Mouse (Mus musculus) gastrocnemius, postnatal 25 days (tissue): Measurements from ENCODE around the gene Emp2. TPM values are rescaled to one million over a fixed set of nuclear protein-coding genes. Genes with fewer than 3 reads are reported as not detected.

Experiments
- DNase-seq: peaks from one replicate; pipeline ENCODE4 v3.0.0; 2022
- long read RNA-seq, 2 experiments: library from polyadenylated mRNA; stranded (forward); transcript quantifications; one replicate each; pipeline ENCODE4 v2.0.0; 2021
- total RNA-seq, 2 experiments: library from RNA; stranded (reverse); gene quantifications; 1 replicate in 1 of 2; 2 replicates in 1 of 2; pipeline ENCODE4 v1.2.3; 2021

Gene Emp2
- 1 to 10 TPM; 5.7 to 7.8 TPM for total RNA-seq
- long read RNA-seq, experiment 1, partial matches to known transcripts = 0 of 2 reads
- long read RNA-seq, experiment 1, other reads (novel, unspliced or antisense) = 0 of 2 reads
- long read RNA-seq, experiment 2, transcript Emp2-201 (5 exons, 3,440 nt) = major isoform, 5 of 8 reads
- long read RNA-seq, experiment 2, partial matches to known transcripts = 0 of 8 reads
- long read RNA-seq, experiment 2, other reads (novel, unspliced or antisense) = 3 of 8 reads

DNA sequence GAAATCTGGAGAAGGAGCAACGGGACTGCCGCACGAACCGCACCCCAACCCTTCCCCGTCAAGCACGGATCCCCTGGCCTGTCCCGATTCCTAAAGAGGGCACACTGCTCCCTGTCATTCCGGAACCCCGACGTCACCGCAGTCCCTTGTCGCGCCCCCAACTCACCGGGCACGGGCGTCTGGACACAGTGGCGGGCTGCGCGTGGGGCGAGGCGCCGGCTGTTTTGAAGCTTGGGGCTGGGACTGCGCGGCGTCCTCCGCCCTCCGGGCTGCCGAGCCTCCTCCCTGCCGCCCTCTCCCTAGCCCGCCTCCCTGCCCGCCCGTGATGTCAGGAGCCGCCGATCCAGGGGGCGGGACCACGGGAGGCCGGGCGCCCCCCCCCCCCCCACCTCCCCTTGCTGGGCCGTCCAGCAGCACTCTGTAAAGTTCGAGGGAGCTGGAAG, at the start of gene Emp2:
Gene Emp2, minus strand, starts transcription at position 323 of the 443 bp plus-strand sequence.
- DNase-seq = peak; percentile 63

DNA sequence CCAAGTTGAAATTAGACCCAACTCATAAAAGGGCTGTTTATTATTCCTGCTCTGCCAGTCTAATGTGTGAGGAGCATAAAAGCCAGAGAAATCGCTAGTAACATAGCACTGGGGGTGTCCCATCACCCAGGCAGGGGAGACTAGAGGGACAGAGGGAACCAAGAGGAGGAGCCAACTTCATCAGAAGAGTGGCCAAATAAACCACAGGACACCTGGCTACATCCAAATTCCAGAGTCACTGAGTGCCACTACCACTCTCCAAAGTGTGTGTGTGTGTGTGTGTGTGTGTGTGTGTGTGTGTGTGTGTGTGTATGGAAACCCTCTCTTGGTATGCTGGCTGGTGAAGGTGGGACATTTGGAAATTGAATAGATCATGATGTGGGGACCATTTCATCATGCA, 49.3 kb upstream of the Emp2 start:
- DNase-seq = no peak

DNA sequence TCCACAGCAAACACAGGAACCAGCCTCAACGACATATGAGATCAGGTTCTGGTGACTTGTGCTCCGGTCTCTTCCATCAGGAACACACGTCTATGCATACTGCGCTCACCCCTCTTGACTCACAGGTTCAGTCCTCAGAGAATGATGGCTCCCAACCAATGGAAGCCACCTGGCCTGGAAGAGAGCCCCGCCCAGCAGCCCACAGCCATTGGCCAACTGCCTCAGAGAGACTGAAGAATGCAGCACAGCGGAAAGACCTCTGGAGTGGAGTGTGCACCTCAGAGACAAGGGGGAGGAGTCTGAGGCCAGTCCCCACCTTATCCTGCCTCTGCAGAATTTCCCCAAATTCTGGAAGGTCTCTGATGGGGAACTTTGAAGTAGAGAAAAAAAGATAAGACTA, 45.5 kb upstream of the Emp2 start:
- DNase-seq = no peak

DNA sequence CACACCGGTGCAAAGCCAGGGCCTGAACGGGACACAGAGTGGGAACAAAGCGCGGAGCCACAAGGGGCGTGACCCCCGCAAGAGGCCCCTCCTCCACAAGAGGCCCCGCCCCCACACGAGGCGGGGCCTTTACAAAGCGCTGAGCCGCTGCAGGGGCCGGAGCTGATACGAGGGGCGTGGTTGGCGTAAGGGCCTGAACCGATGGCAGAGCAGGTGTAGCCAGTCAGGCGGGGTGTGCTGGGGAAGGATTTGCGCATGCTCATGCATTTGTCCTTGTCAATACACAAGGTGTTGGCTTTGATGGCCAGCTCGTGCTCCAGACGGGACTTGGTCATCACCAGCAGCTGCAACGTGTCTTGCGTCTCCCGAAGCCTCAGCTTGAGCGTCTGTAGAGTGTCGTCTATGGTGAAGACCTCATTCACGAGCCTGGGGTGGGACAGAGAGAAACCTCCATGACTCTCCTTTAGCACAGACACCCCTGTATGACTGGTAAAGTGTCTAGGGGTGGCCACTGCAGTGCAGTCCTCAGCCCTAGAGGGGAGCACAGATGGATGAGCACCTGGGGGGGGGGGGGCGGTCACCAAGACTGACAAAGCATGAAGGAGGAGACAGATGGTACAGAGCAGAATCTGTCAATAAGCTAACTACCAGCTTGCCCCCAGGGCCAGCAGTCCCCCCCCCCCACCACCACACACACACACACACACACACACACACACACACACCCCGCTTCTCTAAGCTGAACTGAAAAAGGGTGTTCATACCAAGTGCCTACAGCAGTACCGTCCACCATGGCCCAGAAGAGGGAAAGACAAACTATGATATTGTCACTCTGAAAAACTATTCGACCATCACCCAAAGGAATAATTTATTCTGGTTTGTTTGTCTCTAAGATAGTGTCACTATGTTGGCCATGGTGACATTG, 44.5 kb upstream of the Emp2 start:
- DNase-seq = no peak

DNA sequence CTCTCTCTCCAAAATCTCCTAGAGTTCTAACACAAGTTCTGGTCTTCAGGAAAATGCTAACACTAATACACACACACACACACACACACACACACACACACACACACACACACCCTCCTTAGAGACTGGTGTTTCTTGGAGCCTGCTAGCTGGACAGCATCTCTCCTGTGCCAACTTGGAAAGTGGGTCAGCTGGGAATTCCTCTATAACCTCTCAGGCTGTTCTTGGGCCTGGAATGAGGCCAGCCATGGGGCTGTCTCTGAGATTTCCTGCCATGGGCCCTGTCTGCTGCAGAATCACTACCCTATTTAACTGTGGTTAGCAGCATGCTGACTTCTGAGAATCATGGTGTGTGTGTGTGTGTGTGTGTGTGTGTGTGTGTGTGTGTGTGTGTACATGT, 41.2 kb upstream of the Emp2 start:
- no peak for DNase-seq

DNA sequence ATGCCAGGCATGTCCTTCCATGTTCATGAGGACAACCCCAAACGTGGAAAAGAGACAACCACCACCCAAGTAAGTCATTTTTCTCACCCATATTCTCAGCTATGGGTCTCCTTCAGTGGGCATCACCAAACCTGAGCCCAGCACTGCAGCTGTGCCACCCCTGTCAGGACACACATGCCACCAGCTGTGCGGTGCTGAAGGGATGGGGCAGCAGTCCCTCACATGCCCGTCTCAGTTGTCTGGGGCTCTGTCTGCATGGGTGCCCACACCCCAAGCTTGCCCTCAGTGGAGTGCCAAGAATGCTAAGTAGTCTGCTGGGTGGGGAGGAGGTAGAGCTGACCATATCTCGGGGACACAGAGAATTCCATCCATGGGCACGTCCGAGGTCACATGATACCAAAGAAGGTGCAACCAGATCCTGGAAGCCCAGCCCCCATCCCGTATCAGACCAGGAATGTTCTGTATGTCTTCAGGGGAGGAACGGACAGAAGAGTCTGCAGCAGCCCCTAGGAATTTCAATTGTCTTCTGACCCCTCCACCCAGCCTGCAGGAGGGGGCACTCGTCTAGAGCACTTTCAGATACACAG, 37.4 kb upstream of the Emp2 start:
- no peak for DNase-seq

DNA sequence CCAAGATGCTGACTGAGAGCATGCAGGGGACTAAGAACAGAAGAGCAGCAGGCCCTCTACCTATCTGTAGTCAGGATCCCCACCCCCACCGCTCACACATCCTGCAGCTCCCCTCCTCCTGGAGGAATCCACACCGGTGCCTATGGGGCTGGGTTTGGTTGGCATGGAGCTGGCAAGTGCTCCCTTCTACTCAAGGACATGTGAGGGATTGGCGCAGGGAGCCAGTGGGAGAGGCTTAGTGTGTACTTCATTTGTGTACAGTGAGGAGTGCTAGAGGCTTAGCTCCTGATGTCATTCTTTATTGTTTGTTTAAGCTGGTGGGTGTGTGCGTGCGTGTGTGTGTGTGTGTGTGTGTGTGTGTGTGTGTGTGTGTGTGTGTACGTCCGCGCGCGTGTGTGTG, 36.1 kb upstream of the Emp2 start:
- no peak for DNase-seq

DNA sequence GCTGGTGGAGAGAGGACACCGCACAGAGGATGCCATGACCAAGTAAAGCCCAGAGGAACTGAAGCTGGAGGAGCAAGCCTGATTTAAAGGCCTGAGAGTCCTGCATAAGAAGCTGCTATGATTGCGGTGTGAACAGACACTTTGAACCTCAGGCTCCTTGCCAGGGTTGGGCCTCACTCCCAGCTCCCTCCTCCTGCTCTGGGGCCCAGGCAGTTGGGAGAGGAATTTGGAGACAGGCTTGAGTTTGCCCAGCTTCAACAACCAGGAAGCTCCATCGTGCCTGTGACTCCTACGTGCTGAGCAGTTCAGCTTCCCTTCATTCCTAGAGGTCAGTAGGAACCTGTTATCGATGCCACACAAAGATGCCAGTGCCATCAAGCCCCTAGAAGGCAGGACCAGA, 35.7 kb upstream of the Emp2 start:
- DNase-seq = no peak

DNA sequence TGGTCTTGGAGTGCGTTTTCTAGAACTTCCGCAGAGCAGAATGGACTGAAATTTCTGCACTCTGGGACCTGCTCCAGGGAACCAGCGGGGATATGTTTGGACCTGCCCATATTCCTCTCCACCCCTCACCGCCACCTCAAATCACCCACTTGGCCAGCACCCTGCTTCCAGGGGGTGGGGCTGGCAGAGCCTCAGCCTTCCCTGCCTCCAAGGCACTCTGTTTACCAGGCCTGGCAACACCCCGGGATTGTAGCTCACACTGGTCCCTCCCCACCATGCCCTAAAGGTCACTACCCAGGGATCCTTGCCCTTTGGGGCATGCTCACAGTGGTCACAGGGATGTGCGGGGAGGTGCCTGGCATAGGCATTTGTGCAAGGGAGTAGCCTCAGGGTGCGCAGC, 33.8 kb upstream of the Emp2 start:
- peak; percentile 41 for DNase-seq

DNA sequence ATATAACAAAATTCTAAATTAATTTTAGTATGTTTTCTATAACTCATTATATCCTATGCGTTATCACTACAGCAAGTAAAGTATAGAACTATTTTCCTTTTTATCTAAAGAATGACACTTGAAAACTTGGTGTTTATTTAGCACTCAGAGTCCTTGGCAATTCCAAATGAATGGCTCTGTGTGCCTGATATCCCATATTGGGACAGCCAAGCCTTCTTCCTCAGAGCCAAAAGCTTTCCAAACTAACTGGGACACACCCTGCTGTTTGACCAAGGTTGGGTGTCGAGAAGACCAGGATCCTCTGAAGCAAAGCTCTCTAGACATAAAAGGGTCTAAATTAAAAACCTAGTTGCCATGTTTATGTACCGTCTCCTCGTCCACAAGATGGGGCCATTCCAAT, 27.3 kb upstream of the Emp2 start:
- DNase-seq = no peak

DNA sequence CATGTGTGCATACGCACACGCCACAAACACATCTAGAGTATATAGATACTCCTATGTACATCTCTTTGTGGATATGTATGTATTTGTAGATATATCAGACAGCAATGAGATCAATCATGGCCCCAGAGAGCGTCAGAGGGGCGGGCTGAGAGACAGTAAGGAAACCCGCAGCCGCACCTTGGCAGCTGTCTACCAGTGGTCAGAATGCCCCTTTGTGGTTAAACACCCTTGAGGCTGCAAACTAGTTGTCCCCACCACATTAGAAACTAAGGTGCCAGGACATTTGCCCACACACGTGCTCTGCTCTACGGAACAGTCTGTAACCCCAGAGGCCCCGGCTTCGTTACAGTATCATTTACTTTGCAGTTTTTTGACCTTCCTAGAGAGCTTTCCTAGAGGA, 26.2 kb upstream of the Emp2 start:
- DNase-seq = no peak

DNA sequence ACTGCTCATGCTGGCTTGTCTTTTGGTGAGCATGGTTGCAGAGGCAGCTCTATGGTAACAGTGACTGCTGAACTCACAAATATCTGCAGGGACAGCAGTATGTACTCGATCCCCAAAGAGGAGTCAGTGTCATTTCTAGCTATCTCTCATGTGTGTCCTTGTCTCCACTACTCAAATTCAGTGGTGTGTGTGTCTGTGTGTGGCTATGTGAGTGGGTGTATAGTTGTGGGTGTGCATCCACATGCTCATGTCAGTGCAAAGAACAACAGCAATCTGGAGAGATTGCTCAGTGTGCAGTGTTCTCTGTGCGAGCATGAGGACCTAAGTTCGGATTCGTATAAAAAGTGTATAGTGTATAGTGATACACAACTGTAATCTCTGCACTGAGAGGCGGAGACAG, 24.8 kb upstream of the Emp2 start:
- DNase-seq = no peak

DNA sequence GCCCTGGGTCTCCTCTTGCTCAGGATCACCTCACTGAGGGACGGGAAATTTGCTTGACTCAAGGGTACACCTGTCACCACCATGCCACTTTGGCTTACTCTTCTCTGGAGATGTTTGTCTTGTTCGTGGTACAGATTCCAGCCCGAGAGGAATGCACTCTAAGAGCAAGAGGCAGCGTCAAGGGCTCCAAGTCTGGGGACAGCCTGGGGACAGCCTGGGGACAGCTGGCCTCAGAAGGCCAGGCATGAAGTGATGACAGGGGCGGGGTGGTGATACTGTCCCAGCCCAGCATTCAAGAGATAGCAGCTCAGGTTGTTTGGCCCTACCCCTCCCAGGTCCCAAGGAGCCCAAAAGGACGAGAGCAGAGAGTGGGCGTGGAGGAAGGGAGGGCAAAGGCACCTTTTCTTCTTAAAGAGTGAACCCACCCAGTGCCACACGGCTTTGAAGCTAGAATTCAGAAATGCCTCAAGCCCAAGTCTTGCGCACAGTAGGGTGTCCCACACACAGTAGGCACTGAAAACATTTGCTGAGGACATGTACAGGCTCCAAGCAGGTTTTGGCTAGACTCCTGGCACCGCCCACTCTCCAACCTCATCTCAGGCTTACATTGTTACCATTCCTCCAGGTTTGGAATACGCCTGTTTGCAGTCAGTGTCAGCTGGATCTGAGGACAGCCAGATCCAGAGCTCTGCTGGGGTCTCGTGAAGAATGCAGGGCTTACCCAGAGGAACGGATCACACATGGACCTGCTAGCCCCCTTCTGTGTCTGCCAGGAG, 23.8 kb upstream of the Emp2 start:
- DNase-seq = no peak

DNA sequence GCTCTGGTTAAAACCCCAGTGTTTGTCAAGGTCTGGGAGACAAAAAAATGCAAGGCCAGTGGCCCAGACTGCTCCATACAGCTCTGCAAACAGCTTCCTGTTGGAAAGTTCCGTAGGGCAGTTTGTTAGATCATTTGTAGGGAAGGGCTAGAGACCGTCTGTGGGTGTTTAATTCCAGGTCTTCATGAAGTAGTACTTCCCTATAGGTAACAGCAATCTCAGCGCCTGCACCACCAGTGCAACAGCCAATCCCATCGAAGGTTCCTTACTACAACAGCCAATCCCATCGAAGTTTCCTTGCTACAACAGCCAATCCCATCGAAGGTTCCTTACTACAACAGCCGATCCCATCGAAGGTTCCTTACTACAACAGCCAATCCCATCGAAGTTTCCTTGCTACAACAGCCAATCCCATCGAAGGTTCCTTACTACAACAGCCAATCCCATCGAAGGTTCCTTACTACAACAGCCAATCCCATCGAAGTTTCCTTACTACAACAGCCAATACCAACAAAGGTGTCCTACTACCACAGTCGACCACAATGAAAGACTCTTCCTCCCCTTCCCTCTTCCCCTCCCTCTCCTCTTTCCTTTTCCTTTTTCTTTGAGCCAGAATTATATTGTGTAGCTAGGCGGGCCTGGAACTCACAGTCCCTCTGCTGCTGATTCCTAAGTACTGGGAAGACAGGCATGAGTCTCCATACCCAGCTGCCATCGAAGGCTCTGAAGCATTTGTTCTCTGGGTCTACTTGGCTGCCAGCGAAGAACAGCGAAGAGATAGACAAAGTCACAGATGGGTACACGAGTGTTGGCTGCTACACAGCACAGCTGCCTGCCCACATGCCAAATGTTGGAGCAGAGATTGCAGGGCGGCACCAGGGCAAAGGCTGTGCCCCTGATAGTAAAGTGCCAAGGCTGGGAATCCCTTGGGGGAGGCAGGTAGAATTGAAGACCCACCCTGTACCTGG, 23.0 kb upstream of the Emp2 start:
- no peak for DNase-seq

DNA sequence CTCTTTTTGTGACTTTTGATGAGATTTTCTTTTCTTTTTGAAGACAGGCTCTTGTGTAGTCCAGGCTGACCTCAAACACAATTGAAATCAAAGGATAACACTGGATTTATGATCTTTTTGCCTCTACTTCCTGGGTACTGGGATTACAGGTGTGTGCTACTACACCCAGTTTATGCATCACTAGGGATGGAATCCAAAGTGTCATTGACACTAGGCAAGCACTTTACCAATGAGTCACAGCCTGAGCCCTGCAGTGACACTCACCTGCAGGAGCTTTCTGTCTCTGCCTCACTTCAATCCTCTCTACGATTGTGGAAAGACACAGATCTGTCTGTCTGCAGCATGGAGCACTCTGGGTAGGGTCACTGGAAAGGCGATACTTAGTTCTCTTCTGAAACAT, 22.2 kb upstream of the Emp2 start:
- no peak for DNase-seq

DNA sequence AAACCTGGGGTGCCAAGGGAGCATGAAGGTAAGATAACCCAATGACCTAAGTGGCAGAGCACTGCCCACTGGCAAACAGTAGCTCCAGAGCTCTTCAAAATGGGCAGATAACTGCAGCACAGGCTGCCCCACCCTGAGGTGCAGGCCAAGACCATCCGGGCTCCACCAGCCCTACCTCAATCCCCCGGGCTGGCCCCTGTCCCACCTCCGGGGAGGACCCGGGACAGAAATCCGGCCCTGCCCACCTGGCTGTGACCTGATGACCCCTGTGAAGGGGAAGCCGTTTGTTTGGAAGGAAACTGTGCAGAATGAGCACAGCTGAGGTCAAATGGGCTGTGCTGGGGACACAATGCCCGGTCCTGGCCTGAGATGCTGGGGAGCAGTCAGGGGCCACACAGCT, 19.0 kb upstream of the Emp2 start:
- DNase-seq = no peak

DNA sequence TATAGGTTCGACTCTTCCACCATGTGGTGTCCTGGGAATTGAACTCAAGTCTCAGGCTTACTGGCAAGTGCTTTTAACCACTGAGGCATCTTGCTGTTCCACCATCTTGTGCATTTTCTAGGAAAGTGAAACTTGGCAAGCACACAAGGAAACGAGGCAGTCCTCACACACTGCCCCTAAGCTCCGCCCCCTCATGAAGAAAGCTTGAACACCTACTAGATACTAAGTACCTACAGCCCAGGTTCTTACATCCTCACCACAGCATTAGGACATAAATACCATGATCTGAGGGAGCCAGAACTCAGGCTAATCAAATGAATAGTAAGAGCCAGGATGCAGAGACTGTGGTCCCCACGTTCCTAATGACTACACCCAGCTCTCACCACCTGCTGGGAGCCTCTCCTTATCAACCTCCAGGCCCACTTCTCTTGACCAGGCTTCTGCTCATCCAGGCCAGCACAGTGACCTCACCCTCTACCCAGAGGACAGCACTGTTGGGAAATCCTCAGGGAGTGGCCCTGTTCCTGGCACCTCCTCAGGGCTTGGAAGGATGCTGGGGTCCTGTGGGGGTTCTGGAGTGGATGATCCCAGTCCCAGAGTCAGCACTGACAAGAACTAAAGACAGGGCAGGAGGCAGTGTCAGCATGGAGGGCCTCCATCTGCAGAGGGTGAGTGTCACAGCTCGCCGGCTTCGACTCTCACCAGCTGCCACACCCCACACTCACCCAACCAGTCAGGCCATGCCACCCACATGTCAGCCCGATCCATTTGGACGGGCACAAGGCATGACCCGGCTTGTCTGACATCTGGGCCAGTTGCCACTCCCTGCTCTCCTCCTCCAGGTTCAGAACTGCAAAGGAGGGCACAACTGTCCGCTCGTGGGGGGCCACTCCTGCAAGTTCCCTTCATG, 17.1 kb upstream of the Emp2 start:
- DNase-seq = no peak

DNA sequence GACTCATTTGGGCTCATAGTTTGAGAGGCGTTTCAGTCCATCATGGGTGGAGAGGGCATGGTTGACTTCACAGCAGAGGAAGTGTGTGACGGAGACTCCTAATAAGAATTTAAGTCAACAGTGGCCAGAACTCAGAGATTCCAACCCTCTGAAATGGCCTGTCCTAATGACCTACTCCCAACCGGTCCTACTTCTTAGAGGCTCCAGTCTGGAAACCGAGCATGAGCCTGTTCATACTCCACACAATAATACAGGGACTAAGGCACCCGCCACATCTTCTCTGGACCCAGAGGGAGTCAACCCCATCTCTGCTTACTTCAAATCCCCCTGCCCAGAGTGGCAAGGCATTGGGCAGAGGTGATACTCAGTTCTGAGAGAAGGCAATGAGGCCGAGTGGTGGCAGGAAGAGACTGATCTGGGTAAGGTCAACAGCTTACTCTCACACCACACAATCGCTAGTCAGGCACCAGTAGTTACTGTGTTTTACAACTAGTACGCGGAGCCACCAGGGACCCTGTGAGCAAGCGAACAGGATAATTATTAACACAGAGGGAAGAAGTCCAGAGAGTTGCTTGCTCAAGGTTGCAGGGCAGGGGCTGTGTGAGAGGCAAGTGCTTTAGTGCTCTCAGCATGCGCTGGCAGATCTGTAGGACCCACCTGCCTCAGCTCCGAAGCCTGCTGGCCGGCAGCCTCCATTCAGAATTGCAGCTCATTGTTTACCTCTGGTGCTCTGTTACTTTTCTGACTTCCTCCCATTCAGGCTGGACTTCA, 14.0 kb upstream of the Emp2 start:
- DNase-seq = no peak

DNA sequence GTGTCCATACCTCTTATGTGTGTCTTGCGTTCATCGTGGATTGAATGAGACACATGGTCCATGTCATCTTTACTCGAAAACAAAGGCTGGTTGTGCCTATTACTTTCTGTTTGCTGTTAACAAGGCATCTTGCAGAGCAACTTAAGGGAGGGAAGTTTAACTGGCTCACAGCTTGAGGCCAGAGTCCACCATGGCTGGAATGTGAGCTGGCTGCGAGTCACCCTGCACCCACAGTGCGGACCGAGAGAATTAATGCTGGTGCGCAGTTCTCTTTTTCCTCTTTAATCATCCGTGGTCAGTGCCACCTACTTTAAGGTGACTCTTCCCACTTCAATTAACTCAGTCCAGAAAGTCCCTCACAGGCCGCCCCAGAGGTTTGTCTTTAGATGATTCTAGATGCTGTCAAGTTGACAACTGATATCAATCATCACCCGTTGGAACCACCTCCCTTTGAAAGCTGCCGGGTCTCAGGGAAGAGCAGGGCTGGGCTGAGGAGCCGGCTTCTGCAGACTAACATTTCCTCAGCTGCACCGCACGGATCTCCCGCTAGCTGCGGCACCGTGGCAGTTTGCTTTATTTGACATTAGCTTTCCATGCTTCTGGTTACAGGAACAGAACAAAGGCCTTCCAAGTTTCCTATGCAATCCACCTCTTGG, 6.3 kb upstream of the Emp2 start:
- no peak for DNase-seq
